Mouse (Mus musculus) heart, adult 8-10 months (tissue): ENCODE measurements at regions not wholly inside any gene's neighbourhood (a gene's known extent, or its start where the extent isn't known, plus 50 kb on each side); places are given as distances from the start of the nearest gene placed in this dataset.
"Not testable (repeated sequence)": the region's sequence is repeated elsewhere in the genome, so short reads cannot be mapped to it uniquely, and the experiment has no call there.

Experiments used
- DNase-seq: peaks from one replicate; pipeline ENCODE4 v3.0.0; 2022; ENCODE audit warnings: low spot score

DNA sequence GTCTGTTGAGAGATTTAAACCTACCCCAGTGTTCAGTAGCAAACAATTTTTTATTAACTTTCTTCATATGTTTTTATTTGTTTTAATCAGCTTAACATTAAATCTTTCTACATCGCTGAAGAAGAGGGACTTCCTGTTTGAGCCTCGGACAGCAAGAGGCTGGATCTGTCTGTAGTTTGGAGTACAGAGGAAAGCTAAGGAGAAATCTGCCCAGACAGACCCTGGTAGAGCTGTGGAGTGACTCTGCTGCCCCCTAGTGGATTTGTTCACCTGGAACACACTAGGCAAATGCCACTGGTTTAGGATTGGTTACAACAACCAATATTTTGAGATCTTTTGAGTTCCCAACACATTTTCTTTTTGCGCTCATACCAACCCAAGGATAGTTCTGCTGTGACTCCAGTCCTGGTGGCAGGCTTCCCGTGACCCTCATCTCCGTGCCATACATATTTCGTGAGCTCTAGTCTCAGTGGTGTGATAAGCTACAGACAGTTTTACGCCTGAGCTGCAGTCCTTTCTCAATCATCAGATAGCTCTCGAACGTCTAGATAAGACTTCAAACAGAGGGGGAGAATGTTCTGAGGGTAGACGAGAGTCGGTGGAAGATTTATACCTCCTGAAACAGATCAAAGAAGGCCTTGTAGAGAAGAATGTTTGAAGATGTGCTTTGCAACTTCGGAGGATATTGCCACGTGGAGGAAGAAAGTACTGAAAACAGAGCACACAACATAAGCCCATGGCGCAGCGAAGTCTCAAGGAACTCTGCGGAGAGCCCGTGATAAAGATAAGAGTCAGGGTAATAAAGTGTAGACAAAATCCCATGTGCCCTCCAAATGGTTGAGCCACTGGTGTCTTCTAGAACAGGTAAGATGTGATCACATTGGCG, 119.0 kb upstream of the Nabp1 start:
- DNase-seq = peak; percentile 85

DNA sequence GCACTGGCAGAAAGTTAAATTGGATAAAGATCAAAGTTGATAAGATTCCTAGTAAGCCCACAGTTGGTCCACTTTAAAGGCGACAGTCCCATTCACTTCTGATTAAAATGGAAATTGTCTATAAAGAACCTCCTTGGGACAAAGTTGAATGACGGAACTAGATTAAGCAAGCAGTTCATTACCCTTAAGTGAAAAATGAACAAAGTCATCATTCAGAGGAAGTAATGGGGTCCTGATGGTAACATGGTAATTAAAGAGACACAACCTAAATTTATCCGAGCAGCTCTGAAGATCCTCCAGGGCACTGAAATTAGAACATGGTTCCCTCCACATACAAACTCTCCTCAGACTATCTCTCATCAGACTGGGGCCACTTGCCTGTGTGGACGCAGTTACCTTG, 116.4 kb upstream of the Nabp1 start:
- DNase-seq = no peak

DNA sequence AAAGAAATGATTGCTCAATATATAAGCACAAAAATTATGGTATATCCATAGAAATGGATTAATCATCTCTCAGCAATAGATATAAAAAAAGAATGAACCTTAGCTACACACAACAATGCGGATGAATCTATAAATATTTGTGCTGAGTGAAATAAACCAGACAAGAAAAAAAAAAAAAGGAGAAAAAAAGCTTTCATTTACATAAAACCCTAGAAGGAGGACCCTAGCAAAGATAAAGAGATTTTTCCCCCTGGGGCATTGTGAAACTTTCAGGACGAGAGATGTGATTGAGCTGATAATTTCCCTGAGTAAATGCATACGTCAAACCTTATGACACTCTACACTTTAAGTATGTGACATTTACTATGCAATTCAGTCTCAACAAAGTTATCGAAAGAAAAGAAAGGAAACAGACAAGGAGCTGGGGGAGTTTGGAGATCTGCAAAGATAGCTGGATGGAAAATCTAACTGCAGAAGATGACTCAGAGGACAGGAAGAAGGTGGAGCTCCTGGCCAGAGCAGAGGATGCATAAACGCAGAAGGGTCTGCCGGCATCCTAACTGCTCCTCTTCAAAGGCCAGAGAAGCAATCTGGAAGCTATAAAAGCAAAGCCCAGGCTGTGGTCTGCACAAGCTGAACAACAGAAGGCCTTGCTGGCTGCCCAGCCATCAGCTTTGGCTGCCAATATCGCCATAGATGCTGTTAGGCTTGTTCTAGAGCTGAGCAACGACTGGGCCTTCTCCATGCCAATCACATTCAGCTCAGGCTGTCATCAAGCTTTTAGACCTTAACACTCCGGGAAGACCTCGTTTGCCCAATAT, 115.6 kb upstream of the Nabp1 start:
- no peak for DNase-seq

DNA sequence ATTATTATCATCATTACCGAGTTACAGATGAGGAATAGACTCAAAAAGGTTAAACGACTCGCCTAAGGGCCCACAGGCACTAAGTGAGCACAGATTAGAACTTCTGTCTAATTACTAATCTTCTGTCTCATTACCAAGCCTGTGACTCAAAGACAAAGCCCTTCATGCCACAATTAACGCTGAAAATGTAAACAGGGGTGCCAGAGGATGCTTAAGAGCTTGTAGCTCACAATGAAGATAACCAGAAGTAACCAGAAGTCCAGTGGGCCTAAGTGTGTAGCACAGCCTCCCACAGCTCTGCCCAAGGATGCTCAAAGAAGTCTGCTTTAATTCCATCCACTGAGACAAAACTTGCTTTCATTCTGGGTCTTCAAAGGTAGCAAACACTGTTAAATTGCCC, 113.7 kb upstream of the Nabp1 start:
- DNase-seq = no peak

DNA sequence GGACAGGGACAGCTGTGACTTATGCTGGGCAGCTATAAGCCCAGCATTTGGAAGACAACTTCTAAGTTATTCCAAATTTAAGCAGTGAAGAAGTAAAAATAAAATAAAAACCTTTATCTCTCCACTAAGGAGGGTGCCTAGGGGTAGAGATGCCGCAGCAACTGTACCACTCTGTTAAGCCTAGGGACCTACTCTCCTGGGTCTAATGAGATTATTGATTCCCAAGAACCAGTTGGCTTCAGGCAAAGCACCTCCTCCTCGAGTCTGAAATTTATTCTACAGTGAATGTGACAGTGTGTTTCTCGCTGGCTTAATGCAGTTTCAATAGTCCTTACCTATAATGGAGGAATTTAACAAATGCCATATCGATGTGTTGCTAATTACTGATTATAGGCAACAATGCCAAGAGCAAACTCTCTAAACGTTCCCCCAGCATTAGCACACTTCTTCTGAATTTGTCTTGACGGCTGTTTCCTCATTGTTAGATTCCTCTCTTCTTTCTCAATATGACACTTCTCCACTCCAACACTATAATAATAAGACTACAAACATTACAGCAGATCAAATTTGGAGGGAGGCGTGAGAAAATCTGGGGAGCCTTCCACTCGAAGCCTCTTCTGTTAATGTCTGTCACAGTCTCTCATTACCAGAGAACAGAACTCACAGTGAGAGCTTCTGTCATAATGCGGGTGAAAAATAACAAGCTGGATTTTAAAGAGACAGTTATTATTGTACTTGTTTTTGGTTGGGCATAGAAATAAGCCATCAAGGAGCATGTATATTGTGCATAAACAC, 112.6 kb upstream of the Nabp1 start:
- no peak for DNase-seq

DNA sequence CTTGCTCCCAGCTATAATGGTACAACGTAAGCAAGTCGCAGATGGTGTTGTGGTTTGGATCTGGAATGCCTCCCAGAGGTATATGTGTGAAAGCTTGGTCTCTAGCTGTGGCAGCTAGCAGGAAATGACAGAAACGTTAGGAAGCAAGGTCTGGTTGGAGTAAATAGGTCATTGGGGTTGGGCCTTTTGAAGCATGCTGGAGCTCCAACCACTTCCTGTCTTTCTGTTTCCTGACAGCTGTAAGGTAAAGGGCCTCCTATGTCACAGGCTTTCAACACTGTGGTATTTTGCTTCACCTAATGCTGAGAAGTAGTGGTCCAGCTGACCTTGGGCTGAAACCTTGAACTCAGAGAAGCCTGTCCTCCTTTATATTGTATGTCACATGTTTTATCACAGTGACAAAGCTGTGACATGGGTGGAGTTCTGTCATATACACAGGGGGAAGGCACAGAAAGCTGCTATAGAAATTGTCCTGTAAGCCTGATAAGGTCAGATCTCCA, 106.8 kb upstream of the Nabp1 start:
- no peak for DNase-seq

DNA sequence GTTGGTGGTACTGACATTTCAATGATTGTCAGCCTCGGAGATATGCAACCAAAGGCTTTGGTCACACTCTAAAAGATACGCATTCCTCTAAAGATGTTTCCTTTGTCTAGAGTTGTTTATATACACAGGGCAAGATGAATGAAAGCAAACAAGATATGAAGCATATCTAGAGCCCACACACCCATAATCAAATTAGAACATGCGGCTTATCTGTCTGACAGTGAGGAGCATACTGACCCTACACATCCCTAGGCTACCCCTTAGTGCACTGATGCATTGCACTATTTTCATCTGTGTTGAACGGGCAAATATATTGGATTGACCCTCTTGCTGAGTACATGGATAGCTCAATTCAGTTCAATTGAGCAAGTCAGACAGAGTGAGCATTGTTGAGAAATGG, 105.6 kb upstream of the Nabp1 start:
- no peak for DNase-seq

DNA sequence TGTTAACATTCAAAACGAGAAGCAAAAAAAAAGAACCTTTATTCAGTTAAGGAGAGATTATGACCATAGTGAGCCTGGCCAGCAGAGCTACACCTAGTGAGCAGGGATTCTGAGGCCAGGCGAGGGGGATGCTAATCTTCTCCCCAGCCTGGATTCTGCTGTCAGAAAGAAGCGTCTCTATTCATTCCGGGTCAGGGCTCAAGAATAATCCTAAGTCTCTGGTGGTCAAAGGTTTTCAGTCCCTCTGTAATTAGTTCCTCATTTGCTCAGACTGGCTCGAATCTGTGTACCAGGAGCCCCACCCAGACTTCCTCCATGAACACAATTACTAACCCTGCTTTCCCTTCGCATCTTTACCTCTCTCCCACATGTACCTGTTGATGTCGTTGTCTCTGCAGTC, 101.8 kb upstream of the Nabp1 start:
- no peak for DNase-seq

DNA sequence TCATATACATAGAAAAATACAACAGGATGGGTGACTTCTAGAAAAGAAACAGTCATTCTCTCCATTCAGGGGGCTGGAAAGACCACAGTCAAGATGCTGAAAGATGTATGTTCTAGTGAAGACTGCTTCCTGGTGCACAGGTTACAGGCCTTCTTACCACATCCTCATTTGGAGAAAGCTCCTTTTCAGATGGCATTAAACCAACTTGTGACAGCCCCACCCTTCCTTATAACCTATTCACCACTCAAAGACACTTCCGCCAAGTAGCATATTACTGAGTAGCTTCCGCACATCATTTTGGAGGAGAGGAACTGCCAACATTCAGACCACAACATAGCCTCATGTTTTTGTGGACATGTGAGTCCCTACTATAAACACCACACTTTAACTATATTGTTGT, 99.5 kb upstream of the Nabp1 start:
- DNase-seq = no peak

DNA sequence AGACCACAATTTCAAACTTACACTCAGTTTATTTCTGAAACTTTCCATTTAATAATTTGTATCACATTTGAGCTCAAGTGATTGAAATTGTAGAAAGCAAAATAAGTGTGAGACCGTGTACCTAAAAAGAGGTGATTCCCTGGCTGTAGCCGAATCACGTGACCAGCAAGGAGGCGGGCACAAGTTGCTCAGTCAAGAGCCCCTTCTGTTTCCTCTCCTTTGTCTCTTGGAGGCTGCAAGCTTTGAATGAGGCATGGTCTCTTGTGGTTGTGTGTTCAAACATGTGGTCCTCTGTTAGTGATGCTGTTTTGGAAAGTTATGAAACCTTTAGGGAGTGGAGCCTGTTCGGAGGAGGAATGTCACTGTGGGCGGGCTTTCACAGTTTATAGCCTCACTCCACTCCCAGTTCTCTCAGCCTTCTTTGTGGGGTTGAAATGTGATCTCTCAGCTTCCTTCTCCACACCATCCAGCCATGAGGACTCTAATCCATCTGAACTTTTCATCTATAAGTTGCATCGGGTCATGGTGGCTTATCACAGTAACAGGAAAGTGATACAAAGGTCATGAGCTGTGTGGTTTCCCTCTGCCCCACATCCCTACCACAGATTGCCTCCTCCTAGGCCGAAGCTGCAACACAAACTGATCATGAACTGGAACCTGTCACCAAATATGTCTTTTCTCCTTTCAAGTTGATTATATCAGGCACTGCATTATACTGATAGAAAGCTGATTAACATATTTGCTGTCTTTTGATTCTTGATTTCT, 94.3 kb upstream of the Nabp1 start:
- no peak for DNase-seq

DNA sequence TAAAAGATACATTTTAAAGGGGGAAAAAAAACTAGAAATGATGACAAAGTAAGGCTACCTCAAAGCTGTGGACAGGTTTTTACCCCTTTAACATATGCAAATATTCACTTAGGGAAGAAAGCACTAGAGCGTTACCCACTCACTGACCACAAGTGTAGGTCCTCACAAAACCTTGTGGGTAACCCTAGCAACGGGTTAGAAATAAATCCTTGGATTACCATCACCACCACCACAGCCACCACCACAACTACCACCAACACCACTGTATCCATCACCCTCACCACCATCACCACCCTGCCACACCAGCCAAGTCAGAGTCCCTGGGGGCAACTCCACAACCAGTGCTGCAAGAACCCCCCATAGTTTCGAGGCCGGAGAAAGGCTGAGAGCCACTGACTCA, 91.4 kb upstream of the Nabp1 start:
- no peak for DNase-seq

DNA sequence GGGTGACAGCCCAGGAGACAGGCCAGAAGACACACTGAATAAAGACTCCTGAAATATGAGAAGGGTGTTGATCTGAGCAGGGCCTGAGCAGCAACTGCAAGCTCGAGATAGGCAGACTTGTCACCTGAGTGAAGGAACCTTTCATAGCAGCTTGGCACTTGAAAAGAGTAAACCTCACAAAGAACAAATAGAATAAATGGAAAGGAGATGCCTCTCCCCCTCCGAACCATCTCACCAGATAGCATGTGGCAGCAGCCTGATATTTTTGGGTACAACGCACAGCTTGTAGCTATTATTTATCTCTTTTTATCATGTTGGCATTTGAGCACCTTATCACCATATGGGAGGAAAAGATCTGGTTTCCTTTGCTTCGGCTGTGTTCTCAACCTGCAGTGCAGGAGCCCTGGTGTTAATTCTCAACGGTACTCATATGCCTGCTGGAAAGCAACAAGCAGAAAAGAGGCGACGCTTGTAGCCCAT, 88.0 kb upstream of the Nabp1 start:
- DNase-seq = no peak

DNA sequence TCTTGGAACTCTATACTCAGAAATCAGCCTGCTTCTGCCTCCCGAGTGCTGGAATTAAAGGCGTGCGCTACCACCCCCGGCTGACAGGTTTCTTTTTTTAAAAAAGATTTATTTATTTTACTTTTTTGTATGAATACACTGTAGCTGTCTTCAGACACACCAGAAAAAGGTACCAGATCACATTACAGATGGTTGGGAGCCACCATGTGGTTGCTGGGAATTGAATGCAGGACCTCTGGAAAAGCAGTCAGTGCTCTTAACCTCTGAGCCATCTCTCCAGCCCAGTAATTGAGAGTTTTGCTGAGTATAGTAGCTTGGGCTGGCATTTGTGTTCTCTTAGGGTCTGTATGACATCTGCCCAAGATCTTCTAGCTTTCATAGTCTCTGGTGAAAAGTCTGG, 78.4 kb upstream of the Nabp1 start:
- DNase-seq = not testable (repeated sequence)

DNA sequence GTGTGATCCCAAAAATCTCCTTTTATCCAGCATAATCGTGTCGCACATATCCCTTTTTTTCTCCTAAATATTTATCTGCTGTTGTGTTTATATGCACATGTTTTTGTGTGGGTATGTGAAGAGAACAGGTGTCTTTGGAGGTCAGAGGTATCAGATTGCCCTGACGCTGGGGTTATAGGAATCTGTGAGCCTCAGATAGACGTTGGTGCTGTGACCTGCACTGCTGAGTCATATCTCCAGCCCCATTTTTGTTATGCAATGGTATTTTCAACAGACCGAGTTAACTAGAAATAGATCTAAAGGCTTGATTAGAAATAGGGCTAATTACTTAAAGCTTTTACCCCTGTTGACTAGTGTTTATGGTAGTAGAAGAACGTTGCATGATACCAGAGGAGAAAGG, 75.5 kb upstream of the Nabp1 start:
- DNase-seq = no peak

DNA sequence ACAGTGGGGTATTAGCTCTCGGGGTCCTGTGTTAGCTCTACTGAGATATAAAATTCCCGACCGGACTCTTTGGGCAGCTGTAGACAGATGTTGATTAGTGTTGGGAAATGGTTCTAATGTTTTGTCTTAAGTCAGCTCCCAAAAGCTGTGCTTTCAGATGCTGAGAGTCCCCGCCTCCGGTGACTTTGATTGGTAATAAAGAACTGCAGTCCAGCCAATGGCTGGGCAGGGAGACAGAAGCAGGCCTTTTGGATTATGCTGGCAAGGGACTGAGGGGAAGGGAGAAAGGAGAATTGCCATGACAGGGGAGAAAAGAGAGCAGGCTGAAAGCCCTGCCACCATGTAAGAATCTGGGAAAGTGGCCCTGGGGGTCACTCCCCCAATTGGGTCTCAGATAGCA, 73.4 kb upstream of the Nabp1 start:
- no peak for DNase-seq

DNA sequence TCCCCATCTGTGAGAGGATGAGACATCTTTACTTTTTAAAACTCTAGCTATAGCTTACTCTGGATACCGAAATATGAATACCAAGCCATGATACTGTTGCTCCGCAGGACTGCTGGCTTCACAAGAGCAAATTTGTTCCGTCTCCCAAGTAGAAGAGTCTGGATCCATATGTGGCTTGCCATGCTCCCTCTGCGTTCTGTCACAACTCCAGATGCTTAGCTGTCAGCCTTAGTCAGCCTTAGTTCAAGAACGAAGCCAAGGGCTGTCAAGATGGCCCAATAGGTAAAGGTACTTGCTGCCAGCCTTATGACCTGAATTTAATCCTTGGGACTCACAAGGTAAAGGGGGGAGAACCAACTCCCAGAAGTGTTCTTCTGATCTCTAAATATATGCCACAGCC, 64.6 kb upstream of the Nabp1 start:
- DNase-seq = no peak

DNA sequence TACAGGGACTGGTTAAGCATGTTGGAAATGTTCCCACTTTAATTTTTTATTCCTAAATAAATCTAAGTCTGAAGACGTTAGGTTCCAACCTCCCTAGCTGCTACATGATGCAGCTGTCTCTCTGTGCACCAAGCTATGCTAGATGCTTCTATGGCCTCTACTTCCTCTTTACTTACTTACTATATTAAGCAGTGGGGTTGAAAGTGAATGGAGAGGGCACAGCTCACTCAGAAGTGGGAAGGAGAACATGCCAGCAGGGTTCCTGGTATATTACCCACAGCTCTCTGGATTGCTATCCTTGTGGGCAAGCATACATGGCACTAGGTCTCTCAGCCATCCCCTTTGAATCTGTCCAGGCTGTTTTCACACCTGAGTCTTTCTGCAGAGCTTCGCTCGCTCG, 61.4 kb upstream of the Nabp1 start:
- peak; percentile 24 for DNase-seq

DNA sequence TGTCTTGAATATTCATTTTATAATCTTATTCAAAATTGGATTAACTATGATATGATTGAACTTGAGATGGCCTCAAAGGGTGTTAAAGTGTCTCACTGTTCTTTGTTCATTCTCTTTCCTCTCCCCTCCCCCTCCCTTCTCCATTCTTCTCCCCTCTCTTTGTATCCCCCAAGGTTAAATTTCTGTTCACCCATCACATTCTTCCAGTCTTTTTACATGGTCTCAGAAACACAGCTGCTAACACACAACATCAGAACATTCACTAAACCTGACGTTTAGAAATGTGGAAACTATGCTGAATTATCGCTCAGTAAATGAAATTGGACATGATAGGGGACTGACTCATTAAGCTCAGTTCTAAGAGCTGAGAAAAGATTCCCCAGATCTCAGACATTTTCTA, 60.6 kb upstream of the Nabp1 start:
- no peak for DNase-seq

DNA sequence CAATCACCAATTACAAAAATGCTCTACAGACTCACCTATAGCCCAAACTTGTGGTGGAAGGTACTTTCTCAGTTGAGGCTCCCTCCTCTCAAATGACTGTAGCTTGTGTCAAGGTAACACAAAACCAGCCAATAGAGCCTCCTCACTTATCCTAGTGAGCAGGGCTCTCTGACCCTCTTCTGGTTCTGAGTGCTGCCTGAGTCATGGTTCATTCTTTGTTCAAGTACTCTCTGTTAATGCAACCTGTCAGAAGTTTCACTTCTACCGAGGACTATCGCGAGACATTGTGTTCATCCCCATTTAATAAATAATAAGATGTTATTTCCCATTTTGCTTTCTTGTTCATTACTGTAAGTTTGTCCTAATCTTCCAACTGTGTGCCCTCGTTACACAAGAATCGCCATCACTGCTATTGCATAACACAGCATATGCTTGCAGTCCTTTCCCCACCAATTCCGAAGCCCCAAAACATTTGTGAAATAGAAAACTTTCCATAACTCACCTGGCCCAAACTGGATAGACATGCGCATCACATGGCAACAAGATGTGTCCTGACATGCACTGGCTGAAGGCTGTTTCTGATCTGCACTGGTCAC, 59.6 kb upstream of the Nabp1 start:
- no peak for DNase-seq

DNA sequence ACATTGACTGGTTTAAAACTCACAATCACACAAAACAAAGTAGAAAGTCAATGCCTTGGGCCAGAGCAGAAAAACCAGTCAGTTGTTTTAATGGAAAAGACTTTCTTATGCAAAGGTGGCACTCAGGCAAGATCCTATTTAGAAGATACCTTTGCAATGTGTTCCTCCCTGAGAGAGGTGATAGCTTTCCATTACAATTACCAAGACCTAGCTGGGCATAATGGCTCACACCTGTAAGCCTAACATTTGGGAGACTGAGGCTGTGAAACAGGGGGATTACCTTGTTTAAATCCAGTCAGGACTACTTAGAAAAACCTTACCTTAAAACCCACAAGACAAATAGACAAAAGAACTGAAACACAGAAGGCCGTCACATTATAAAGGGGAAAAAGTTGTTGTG, 57.9 kb upstream of the Nabp1 start:
- no peak for DNase-seq

DNA sequence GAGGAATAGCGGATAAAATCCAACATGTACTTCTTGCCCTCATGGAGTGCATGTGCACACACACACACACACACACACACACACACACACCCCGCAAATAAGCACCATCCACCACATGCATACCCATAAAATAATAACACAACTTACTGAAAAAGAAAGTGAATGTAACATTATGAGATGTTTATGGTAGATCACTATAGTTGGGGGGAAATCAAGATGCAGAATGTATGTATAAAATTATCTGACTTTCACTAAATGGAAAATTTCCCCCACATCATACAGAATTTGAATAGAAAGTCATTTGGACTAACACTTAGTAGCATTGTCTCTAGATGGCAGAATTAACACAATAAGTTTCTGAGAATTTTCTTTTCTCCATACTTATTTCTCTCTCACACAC, 57.2 kb upstream of the Nabp1 start:
- no peak for DNase-seq
